Mouse (Mus musculus): ENCODE measurements at regions not wholly inside any gene's neighbourhood (a gene's known extent, or its start where the extent isn't known, plus 50 kb on each side); places are given as distances from the start of the nearest gene placed in this dataset.

- Histone ChIP-seq H3K27ac (ENCODE audit: low read length) (no peak overlapping the region), H3K36me3 (ENCODE audit: insufficient read depth, low read length) (no peaks in the 10 kb centered on the region), H3K9ac (replicated peaks; ENCODE audit: low read depth) (no peak overlapping the region), H3K4me1 (ENCODE audit: insufficient read depth, low read depth, low read length) (no peaks in the 10 kb centered on the region), H3K4me2 (replicated peaks; ENCODE audit: low read depth, low read length) (no peak overlapping the region), H3K4me3 (ENCODE audit: low read depth, low read length) (no peak overlapping the region), H3K27me3 (replicated peaks; ENCODE audit: insufficient read depth, low read length) (no peaks in the 10 kb centered on the region), H3K9me3 (ENCODE audit: low read length) (no peaks in the 10 kb centered on the region)
- TF ChIP-seq CTCF (IDR thresholded peaks at IDR 0.05): no peak
- TF ChIP-seq EP300 (IDR thresholded peaks at IDR 0.05): no peak
- WGBS: 100% methylated on average over 1 of the region's 1 CpGs
- DNase-seq (ENCODE audit: low spot score) (no peak), ATAC-seq (no peak)
Measured at GRCm38 (mm10) chr2:50677456-50677855, 380.9 kb upstream of the Mmadhc start.

GRCm38 (mm10) chr2:50675736-50676550, 379.3 kb upstream of the Mmadhc start:
- WGBS: 70% methylated on average over 7 of the region's 7 CpGs
- Histone ChIP-seq H3K4me1 (ENCODE audit: insufficient read depth, low read depth, low read length) (no peaks in the 10 kb centered on the region), H3K9ac (replicated peaks; ENCODE audit: low read depth) (no peak overlapping the region), H3K27me3 (replicated peaks; ENCODE audit: insufficient read depth, low read length) (no peaks in the 10 kb centered on the region), H3K9me3 (ENCODE audit: low read length) (no peaks in the 10 kb centered on the region), H3K36me3 (ENCODE audit: insufficient read depth, low read length) (no peaks in the 10 kb centered on the region), H3K27ac (ENCODE audit: low read length) (no peak overlapping the region), H3K4me2 (replicated peaks; ENCODE audit: low read depth, low read length) (no peak overlapping the region), H3K4me3 (ENCODE audit: low read depth, low read length) (no peak overlapping the region)
- no peak for TF ChIP-seq CTCF (IDR thresholded peaks at IDR 0.05)
- TF ChIP-seq EP300 (IDR thresholded peaks at IDR 0.05): no peak
- ATAC-seq (no peak), DNase-seq (ENCODE audit: low spot score) (no peak)

DNA sequence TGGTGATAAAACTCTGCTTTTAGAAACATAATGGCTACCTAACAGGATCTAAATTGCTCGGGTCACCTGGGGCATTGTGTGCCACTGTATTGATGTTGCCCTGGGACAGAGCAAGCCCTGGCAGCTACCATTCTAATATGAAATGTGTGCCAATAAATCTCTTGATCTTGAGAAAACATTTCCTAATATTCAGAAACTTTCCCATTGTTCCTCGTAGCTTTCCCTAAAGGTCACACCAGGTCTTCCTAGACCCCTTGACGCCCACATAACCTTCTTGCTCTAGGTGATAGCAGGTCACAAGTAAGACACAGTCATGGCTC, 378.2 kb upstream of the Mmadhc start:
- H3K9ac ChIP-seq (replicated peaks; ENCODE audit: low read depth): no peak overlapping the region
- TF ChIP-seq CTCF (IDR thresholded peaks at IDR 0.05) (no peak), EP300 (IDR thresholded peaks at IDR 0.05) (no peak)
- no peak overlapping the region for H3K4me2 ChIP-seq (replicated peaks; ENCODE audit: low read depth, low read length)
- no peaks in the 10 kb centered on the region for H3K4me1 ChIP-seq (ENCODE audit: insufficient read depth, low read depth, low read length)
- DNase-seq (ENCODE audit: low spot score): no peak
- no peaks in the 10 kb centered on the region for H3K9me3 ChIP-seq (ENCODE audit: low read length)
- H3K4me3 ChIP-seq (ENCODE audit: low read depth, low read length): no peak overlapping the region
- ATAC-seq: no peak
- no peak overlapping the region for H3K27ac ChIP-seq (ENCODE audit: low read length)
- H3K36me3 ChIP-seq (ENCODE audit: insufficient read depth, low read length): no peaks in the 10 kb centered on the region
- WGBS: 71% methylated on average over 3 of the region's 3 CpGs
- H3K27me3 ChIP-seq (replicated peaks; ENCODE audit: insufficient read depth, low read length): no peaks in the 10 kb centered on the region

DNA sequence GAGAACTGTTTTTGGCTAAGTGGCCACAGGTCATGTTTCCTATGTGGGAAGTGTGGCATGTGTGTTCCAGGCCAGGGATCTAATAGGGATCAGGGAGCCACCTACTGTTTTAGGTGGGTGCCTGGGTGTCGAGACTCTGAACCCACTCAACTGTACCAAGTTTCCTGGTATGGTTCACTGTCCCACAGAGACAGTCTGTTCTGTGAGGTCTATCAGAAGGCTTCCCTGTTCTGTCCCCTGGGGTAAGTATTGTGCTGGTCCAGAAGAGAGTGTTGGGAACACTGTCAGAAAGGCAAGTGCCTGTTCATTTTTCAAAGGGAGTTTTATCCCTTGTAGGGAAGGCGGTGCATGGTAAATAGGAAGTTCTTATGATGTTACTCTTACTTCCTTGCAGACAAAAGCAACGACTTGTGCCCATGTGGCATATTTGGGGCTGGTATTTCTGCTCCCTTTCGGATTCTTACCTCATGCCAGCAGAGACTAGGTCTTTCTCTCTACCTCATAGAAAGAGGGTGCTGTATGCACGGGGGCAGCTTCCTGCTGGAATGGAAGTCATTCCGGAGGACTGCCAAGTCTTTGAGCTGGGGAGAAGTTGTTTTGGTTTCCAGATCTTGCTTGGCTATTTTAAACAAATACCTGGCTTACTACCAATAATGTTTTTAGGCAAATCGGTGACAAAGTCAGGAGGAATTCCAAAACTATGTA, 377.7 kb upstream of the Mmadhc start:
- Histone ChIP-seq H3K27me3 (replicated peaks; ENCODE audit: insufficient read depth, low read length) (no peaks in the 10 kb centered on the region), H3K27ac (ENCODE audit: low read length) (no peak overlapping the region), H3K4me3 (ENCODE audit: low read depth, low read length) (no peak overlapping the region), H3K9ac (replicated peaks; ENCODE audit: low read depth) (no peak overlapping the region), H3K4me1 (ENCODE audit: insufficient read depth, low read depth, low read length) (no peaks in the 10 kb centered on the region), H3K36me3 (ENCODE audit: insufficient read depth, low read length) (no peaks in the 10 kb centered on the region), H3K4me2 (replicated peaks; ENCODE audit: low read depth, low read length) (no peak overlapping the region), H3K9me3 (ENCODE audit: low read length) (no peaks in the 10 kb centered on the region)
- DNase-seq (ENCODE audit: low spot score) (no peak), ATAC-seq (no peak)
- TF ChIP-seq CTCF (IDR thresholded peaks at IDR 0.05) (no peak), EP300 (IDR thresholded peaks at IDR 0.05) (no peak)
- 63% methylated on average over 7 of the region's 7 CpGs for WGBS

DNA sequence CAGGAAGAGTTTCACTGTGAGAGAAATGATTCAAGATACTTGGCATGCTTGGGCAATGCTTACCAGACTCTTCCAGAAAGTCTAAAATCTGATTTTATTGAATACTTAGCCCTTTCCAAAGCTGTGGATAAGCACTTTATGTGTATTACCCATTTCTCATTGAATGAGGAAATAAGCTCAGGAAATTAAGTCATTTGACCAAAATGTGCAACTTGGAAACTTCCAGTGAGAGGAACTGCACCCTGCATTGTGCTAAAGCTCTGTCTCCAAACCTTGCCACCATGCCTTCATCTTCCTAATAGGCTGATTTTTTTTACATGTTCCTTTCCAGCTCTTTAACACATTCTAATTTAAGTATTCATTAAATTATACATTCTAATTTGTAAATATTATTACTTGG, 372.7 kb upstream of the Mmadhc start:
- H3K27ac ChIP-seq (ENCODE audit: low read length): no peak overlapping the region
- no peak for DNase-seq (ENCODE audit: low spot score)
- no peaks in the 10 kb centered on the region for H3K9me3 ChIP-seq (ENCODE audit: low read length)
- H3K4me2 ChIP-seq (replicated peaks; ENCODE audit: low read depth, low read length): no peak overlapping the region
- ATAC-seq: no peak
- no peaks in the 10 kb centered on the region for H3K36me3 ChIP-seq (ENCODE audit: insufficient read depth, low read length)
- H3K9ac ChIP-seq (replicated peaks; ENCODE audit: low read depth): no peak overlapping the region
- H3K4me3 ChIP-seq (ENCODE audit: low read depth, low read length): no peak overlapping the region
- TF ChIP-seq EP300 (IDR thresholded peaks at IDR 0.05) (no peak), CTCF (IDR thresholded peaks at IDR 0.05) (no peak)
- no peaks in the 10 kb centered on the region for H3K4me1 ChIP-seq (ENCODE audit: insufficient read depth, low read depth, low read length)
- no peaks in the 10 kb centered on the region for H3K27me3 ChIP-seq (replicated peaks; ENCODE audit: insufficient read depth, low read length)

DNA sequence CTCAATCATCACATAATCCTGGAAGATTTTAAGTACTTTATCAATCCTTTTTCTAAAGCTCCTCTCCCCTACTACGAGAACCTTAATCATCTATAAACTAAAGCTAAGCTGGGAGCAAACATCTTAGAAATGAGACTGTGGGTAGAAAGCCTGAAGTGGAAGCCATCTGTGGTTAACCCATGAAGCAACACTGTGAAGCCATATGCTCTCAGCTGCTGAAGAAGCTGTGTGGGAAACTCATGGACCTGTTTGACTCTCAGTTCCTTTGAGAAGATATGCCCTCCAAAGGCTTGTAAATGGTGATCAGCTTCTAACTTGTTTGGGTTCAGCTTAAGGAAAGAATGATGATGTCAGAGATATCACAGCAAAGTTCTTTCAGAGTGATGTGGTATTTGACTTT, 372.2 kb upstream of the Mmadhc start:
- no peak for TF ChIP-seq EP300 (IDR thresholded peaks at IDR 0.05)
- no peak for TF ChIP-seq CTCF (IDR thresholded peaks at IDR 0.05)
- Histone ChIP-seq H3K27ac (ENCODE audit: low read length) (no peak overlapping the region), H3K27me3 (replicated peaks; ENCODE audit: insufficient read depth, low read length) (no peaks in the 10 kb centered on the region), H3K9me3 (ENCODE audit: low read length) (no peaks in the 10 kb centered on the region), H3K4me3 (ENCODE audit: low read depth, low read length) (no peak overlapping the region), H3K9ac (replicated peaks; ENCODE audit: low read depth) (no peak overlapping the region), H3K4me1 (ENCODE audit: insufficient read depth, low read depth, low read length) (no peaks in the 10 kb centered on the region), H3K4me2 (replicated peaks; ENCODE audit: low read depth, low read length) (no peak overlapping the region), H3K36me3 (ENCODE audit: insufficient read depth, low read length) (no peaks in the 10 kb centered on the region)
- ATAC-seq (no peak), DNase-seq (ENCODE audit: low spot score) (no peak)
- 69% methylated on average over 1 of the region's 1 CpGs for WGBS

All from lung, postnatal 0 days (tissue).